Mouse (Mus musculus) gastrocnemius, postnatal 25 days (tissue): ENCODE measurements around the gene Pecam1. TPM values are rescaled to one million over a fixed set of nuclear protein-coding genes. Genes with fewer than 3 reads are reported as not detected.

Experiments
- DNase-seq: peaks from one replicate; pipeline ENCODE4 v3.0.0; 2022
- total RNA-seq, 2 experiments: library from RNA; stranded (reverse); gene quantifications; 1 replicate in 1 of 2; 2 replicates in 1 of 2; pipeline ENCODE4 v1.2.3; 2021

The Pecam1 gene
- total RNA-seq, 2 experiments from 2014 or later, result 32.2 to 50.6 TPM

- DNase-seq, result no peak
Measured at GRCm38 (mm10) chr11:106695917-106696316, 54.5 kb downstream of the Pecam1 start.

- DNase-seq, result no peak
Measured at GRCm38 (mm10) chr11:106692890-106693289, 57.5 kb downstream of the Pecam1 start.

- DNase-seq, result no peak
Measured at GRCm38 (mm10) chr11:106688375-106688774, 62.1 kb downstream of the Pecam1 start.

- no peak for DNase-seq
Measured at GRCm38 (mm10) chr11:106687293-106687692, 63.1 kb downstream of the Pecam1 start.

GRCm38 (mm10) chr11:106684027-106684426, 66.4 kb downstream of the Pecam1 start:
- no peak for DNase-seq

- no peak for DNase-seq
Measured at GRCm38 (mm10) chr11:106683345-106683744, 67.1 kb downstream of the Pecam1 start.

GRCm38 (mm10) chr11:106681138-106681537, 69.3 kb downstream of the Pecam1 start:
- no peak for DNase-seq

- DNase-seq, result no peak
Measured at GRCm38 (mm10) chr11:106679874-106680273, 70.6 kb downstream of the Pecam1 start.

- DNase-seq, result peak; percentile 91
Measured at GRCm38 (mm10) chr11:106677910-106678591, 72.4 kb downstream of the Pecam1 start.

- DNase-seq, result no peak
Measured at GRCm38 (mm10) chr11:106677331-106677730, 73.1 kb downstream of the Pecam1 start.

GRCm38 (mm10) chr11:106675875-106676274, 74.6 kb downstream of the Pecam1 start:
- no peak for DNase-seq

GRCm38 (mm10) chr11:106675201-106675726, 75.2 kb downstream of the Pecam1 start:
- peak; percentile 71 for DNase-seq

- DNase-seq, result peak; percentile 87
Measured at GRCm38 (mm10) chr11:106674612-106675153, 75.7 kb downstream of the Pecam1 start.

GRCm38 (mm10) chr11:106673727-106674611, 76.5 kb downstream of the Pecam1 start:
- no peak for DNase-seq

- no peak for DNase-seq
Measured at GRCm38 (mm10) chr11:106672919-106673505, 77.4 kb downstream of the Pecam1 start.

- no peak for DNase-seq
Measured at GRCm38 (mm10) chr11:106671801-106672200, 78.6 kb downstream of the Pecam1 start.

GRCm38 (mm10) chr11:106670951-106671478, 79.4 kb downstream of the Pecam1 start:
- DNase-seq, result no peak

- no peak for DNase-seq
Measured at GRCm38 (mm10) chr11:106670266-106670665, 80.2 kb downstream of the Pecam1 start.

GRCm38 (mm10) chr11:106669873-106670173, 80.6 kb downstream of the Pecam1 start:
- DNase-seq, result peak; percentile 37

GRCm38 (mm10) chr11:106669102-106669872, 81.1 kb downstream of the Pecam1 start:
- DNase-seq, result no peak

GRCm38 (mm10) chr11:106668336-106668735, 82.1 kb downstream of the Pecam1 start:
- DNase-seq, result no peak
